ENCODE assay signal across 10 mouse cellular contexts in genomic region chr11:120850331-120851030, GRCm38 (mm10). TPM values are rescaled to one million over a fixed set of nuclear protein-coding genes. Genes with fewer than 3 reads are reported as not detected.
DNase-seq lines count a peak whose midpoint lies in the region; ATAC-seq and TF ChIP-seq lines count a peak whose summit lies in the region.
"Had no signal": no experiment of that assay in that cellular context is flagged by ENCODE, and none has a peak within 500 bp of the region (broad histone marks: within the 10 kb centered on the region; RNA-seq: fewer than 3 reads in every experiment).

No protein-coding gene starts in this region.

- peak overlapping the region; percentile 47 for H3K27ac ChIP-seq in lung, postnatal 0 days (ENCODE audit: low read length)
- no peak overlapping the region for H3K27ac ChIP-seq in hindbrain, embryonic 12.5 days
- H3K27ac ChIP-seq in forebrain, embryonic 11.5 days (ENCODE audit: low read depth, low read length), result no peak overlapping the region
- H3K27ac ChIP-seq: midbrain, embryonic 10.5 days had no signal

- no peaks in the 10 kb centered on the region for H3K27me3 ChIP-seq in lung, postnatal 0 days (replicated peaks; ENCODE audit: insufficient read depth, low read length)
- no peaks in the 10 kb centered on the region for H3K27me3 ChIP-seq in hindbrain, embryonic 12.5 days
- no peaks in the 10 kb centered on the region for H3K27me3 ChIP-seq in forebrain, embryonic 11.5 days (ENCODE audit: control insufficient read depth, insufficient read depth, low read length)

- H3K9me3 ChIP-seq in lung, postnatal 0 days (ENCODE audit: low read length), result no peaks in the 10 kb centered on the region
- H3K9me3 ChIP-seq in hindbrain, embryonic 12.5 days (replicated peaks), result no peaks in the 10 kb centered on the region
- no peaks in the 10 kb centered on the region for H3K9me3 ChIP-seq in forebrain, embryonic 11.5 days (ENCODE audit: control insufficient read depth, low read length)
- H3K9me3 ChIP-seq: midbrain, embryonic 10.5 days had no signal

- no peaks in the 10 kb centered on the region for H3K36me3 ChIP-seq in lung, postnatal 0 days (ENCODE audit: insufficient read depth, low read length)
- H3K36me3 ChIP-seq in hindbrain, embryonic 12.5 days, result no peaks in the 10 kb centered on the region
- no peaks in the 10 kb centered on the region for H3K36me3 ChIP-seq in forebrain, embryonic 11.5 days (ENCODE audit: control insufficient read depth, insufficient read depth, low read length)

- no peak for TF ChIP-seq EP300 in lung, postnatal 0 days (IDR thresholded peaks at IDR 0.05)

- no peak overlapping the region for H3K4me3 ChIP-seq in lung, postnatal 0 days (ENCODE audit: low read depth, low read length)
- no peak overlapping the region for H3K4me3 ChIP-seq in hindbrain, embryonic 12.5 days
- H3K4me3 ChIP-seq in forebrain, embryonic 11.5 days (ENCODE audit: low read depth, low read length), result no peak overlapping the region
- H3K4me3 ChIP-seq: midbrain, embryonic 10.5 days had no signal

- H3K4me2 ChIP-seq in lung, postnatal 0 days (replicated peaks; ENCODE audit: low read depth, low read length), result no peak overlapping the region
- no peak overlapping the region for H3K4me2 ChIP-seq in hindbrain, embryonic 12.5 days (replicated peaks)
- H3K4me2 ChIP-seq in forebrain, embryonic 11.5 days (ENCODE audit: low read depth, low read length, severe bottlenecking), result no peak overlapping the region

- peak; percentile 18 to 47 for DNase-seq in urinary bladder, postnatal 36 days (ENCODE audit: low spot score in 2 of 2)
- no peak for DNase-seq in urinary bladder, postnatal 25 days (ENCODE audit: low spot score)
- peak; percentile 74 for DNase-seq in lung, postnatal 0 days (ENCODE audit: low spot score)
- no peak for DNase-seq in forebrain, embryonic 11.5 days (ENCODE audit: low spot score)
- no peak for DNase-seq in right cerebral cortex, postnatal 14 days
- DNase-seq: right cerebral cortex, adult 18-20 months had no signal

- 39% methylated on average over 2 of the region's 2 CpGs for WGBS in lung, postnatal 0 days
- WGBS in hindbrain, embryonic 12.5 days, result 73% methylated on average over 2 of the region's 2 CpGs
- 67% methylated on average over 2 of the region's 2 CpGs for WGBS in forebrain, embryonic 11.5 days

- no peak for TF ChIP-seq CTCF in lung, postnatal 0 days (IDR thresholded peaks at IDR 0.05)

- no peak overlapping the region for H3K9ac ChIP-seq in lung, postnatal 0 days (replicated peaks; ENCODE audit: low read depth)
- H3K9ac ChIP-seq in hindbrain, embryonic 12.5 days, result no peak overlapping the region
- no peak overlapping the region for H3K9ac ChIP-seq in forebrain, embryonic 11.5 days (ENCODE audit: low read length)

- peaks cover 12% of the 10 kb centered on the region for H3K4me1 ChIP-seq in lung, postnatal 0 days (ENCODE audit: insufficient read depth, low read depth, low read length)
- no peaks in the 10 kb centered on the region for H3K4me1 ChIP-seq in hindbrain, embryonic 12.5 days
- H3K4me1 ChIP-seq in forebrain, embryonic 11.5 days (replicated peaks; ENCODE audit: control insufficient read depth, insufficient read depth, low read length), result no peaks in the 10 kb centered on the region

- ATAC-seq in erythroid progenitor cell, adult 5-6 weeks (replicated peaks; ENCODE audit: low FRiP score, poor library complexity, severe bottlenecking), result peak; percentile 58; the same call in 1 of the 2 replicates
- ATAC-seq in lung, postnatal 0 days, result peak; percentile 59
- ATAC-seq in hindbrain, embryonic 12.5 days (ENCODE audit: low FRiP score), result no peak
- no peak for ATAC-seq in forebrain, embryonic 11.5 days (replicated peaks; ENCODE audit: low FRiP score)
- ATAC-seq in frontal cortex, adult (ENCODE audit: low TSS enrichment), result no peak

RNA-seq across cellular contexts. Expression of gene Fasn, which starts 26.1 kb away (rescaled TPM):
- total RNA-seq in erythroid progenitor cell, adult 5-6 weeks (2015; ENCODE audit: low replicate concordance), result 3.2 and 16.3 TPM in 2 replicates
- 0.83 and 2.8 TPM in 2 replicates for total RNA-seq in erythroid progenitor cell, adult 5-6 weeks (2017; ENCODE audit: low replicate concordance)
- 54.7 and 63.8 TPM in 2 replicates for polyA plus RNA-seq in lung, postnatal 0 days (2015; fragmentation: Nextera tagmentation; extraction: Ambion mirVana)
- 115 and 120 TPM in 2 replicates for polyA plus RNA-seq in hindbrain, embryonic 12.5 days (2016; fragmentation: Nextera tagmentation; extraction: Ambion mirVana)
- 139 and 140 TPM in 2 replicates for polyA plus RNA-seq in forebrain, embryonic 11.5 days (2014; fragmentation: Nextera tagmentation; extraction: Ambion mirVana)

RNA-seq across cellular contexts. Expression of gene Dus1l, which starts 54.3 kb away (rescaled TPM):
- 46.1 and 62.0 TPM in 2 replicates for total RNA-seq in erythroid progenitor cell, adult 5-6 weeks (2015; ENCODE audit: low replicate concordance)
- total RNA-seq in erythroid progenitor cell, adult 5-6 weeks (2017; ENCODE audit: low replicate concordance), result 15.4 and 24.6 TPM in 2 replicates
- 40.5 and 43.1 TPM in 2 replicates for polyA plus RNA-seq in lung, postnatal 0 days (2015; fragmentation: Nextera tagmentation; extraction: Ambion mirVana)
- polyA plus RNA-seq in hindbrain, embryonic 12.5 days (2016; fragmentation: Nextera tagmentation; extraction: Ambion mirVana), result 54.5 and 60.0 TPM in 2 replicates
- polyA plus RNA-seq in forebrain, embryonic 11.5 days (2014; fragmentation: Nextera tagmentation; extraction: Ambion mirVana), result 71.7 and 80.3 TPM in 2 replicates

Comparison
In these comparisons a context has a peak if more than half of its experiments do, and no peak if none do; other contexts are left out.
1. DNase-seq: peak in urinary bladder, postnatal 36 days (2 of 2) and lung, postnatal 0 days (single experiment); none in urinary bladder, postnatal 25 days (single experiment), forebrain, embryonic 11.5 days (single experiment) and right cerebral cortex, postnatal 14 days (single experiment).
2. ATAC-seq: peak in erythroid progenitor cell, adult 5-6 weeks (single experiment) and lung, postnatal 0 days (single experiment); none in hindbrain, embryonic 12.5 days (single experiment), forebrain, embryonic 11.5 days (single experiment) and frontal cortex, adult (single experiment).